Mouse (Mus musculus) stomach, postnatal 0 days (tissue): Measurements from ENCODE around the gene Cyp51. TPM values are rescaled to one million over a fixed set of nuclear protein-coding genes. Genes with fewer than 3 reads are reported as not detected.
"Not testable (repeated sequence)": the region's sequence is repeated elsewhere in the genome, so short reads cannot be mapped to it uniquely, and the experiment has no call there.

Source experiments
- ATAC-seq: fragments of 200-750 bp; cut with Nextera tagmentation; 2 replicates; pipeline ENCODE4 v1.8.0; 2017; ENCODE audit not compliant: low FRiP score, low TSS enrichment
- DNase-seq: peaks from one replicate; pipeline ENCODE4 v3.0.0-alpha.2; 2016; ENCODE audit warnings: low spot score
- H3K27ac ChIP-seq: fragments of 300-500 bp; sonication (generic); replicated peaks from 2 replicates; pipeline ENCODE4 v1.5.1; 2014; ENCODE audit warnings: mild to moderate bottlenecking, control low read depth
- H3K27me3 ChIP-seq: fragments of 300-500 bp; sonication (generic); 2 replicates; pipeline ENCODE4 v1.6.1; 2014; ENCODE audit warnings: low read length; ENCODE audit not compliant: control insufficient read depth, insufficient read depth
- H3K36me3 ChIP-seq: fragments of 300-500 bp; sonication (generic); 2 replicates; pipeline ENCODE4 v1.6.1; 2014; ENCODE audit warnings: low read length, mixed read lengths; ENCODE audit not compliant: control insufficient read depth, insufficient read depth
- H3K4me1 ChIP-seq: fragments of 300-500 bp; sonication (generic); replicated peaks from 2 replicates; pipeline ENCODE4 v1.6.1; 2014; ENCODE audit warnings: antibody characterized with exemption; ENCODE audit not compliant: control insufficient read depth, insufficient read depth
- H3K4me2 ChIP-seq: fragments of 300-500 bp; sonication (generic); replicated peaks from 2 replicates; pipeline ENCODE4 v1.6.1; 2014; ENCODE audit warnings: low read depth, mild to moderate bottlenecking, control low read depth, moderate library complexity
- H3K4me3 ChIP-seq: fragments of 300-500 bp; sonication (generic); 2 replicates; pipeline ENCODE4 v1.5.1; 2014; ENCODE audit warnings: low read depth, low read length, control low read depth
- H3K9ac ChIP-seq: fragments of 300-500 bp; sonication (generic); 2 replicates; pipeline ENCODE4 v1.6.1; 2014; ENCODE audit warnings: mild to moderate bottlenecking, low read length, control low read depth, mixed read lengths
- H3K9me3 ChIP-seq: fragments of 300-500 bp; sonication (generic); 2 replicates; pipeline ENCODE4 v1.6.1; 2016; ENCODE audit warnings: low read length; ENCODE audit not compliant: control insufficient read depth
- CTCF ChIP-seq: IDR thresholded peaks from 2 replicates; pipeline ENCODE4 v1.5.1; 2016; ENCODE audit warnings: antibody characterized with exemption, low read depth, mild to moderate bottlenecking, moderate library complexity
- EP300 ChIP-seq: optimal IDR thresholded peaks from 2 replicates; pipeline ENCODE3; 2016; ENCODE audit warnings: antibody characterized with exemption
- WGBS: fragments of 180-500 bp; shearing (Covaris S2); extraction: QIAGEN DNeasy Blood & Tissue Kit; methylation state at CpG from one replicate; pipeline ENCODE4 v1.1.7; 2014; 5-methylcytosine and 5-hydroxymethylcytosine counted together
- polyA plus RNA-seq: library from polyadenylated mRNA; unstranded; fragments of >200 nt; fragmentation: Nextera tagmentation; extraction: Ambion mirVana; gene quantifications from 2 replicates; pipeline ENCODE4 v1.2.1, GENCODE M21; 2015

Gene Cyp51
- 61.1 and 65.8 TPM in 2 replicates for polyA plus RNA-seq

GRCm38 (mm10) chr5:4104341-4105040 is at the start of gene Cyp51:
Cyp51 (minus strand) TSS chr5:4104746.
- DNase-seq (peak; percentile 93), ATAC-seq (peak; percentile 99)
- peak within 1 kb of the TSS; percentile 93 for H3K27ac ChIP-seq
- peak within 1 kb of the TSS; percentile 96 for H3K4me3 ChIP-seq
- WGBS = under 1% methylated on average over 58 of the region's 59 CpGs
- no peaks in the 10 kb centered on the region; the same call in 1 of the 2 replicates for H3K4me1 ChIP-seq
- peaks cover 7% of the 10 kb centered on the region for H3K36me3 ChIP-seq
- peak within 1 kb of the TSS; percentile 94 for H3K4me2 ChIP-seq
- H3K9ac ChIP-seq = peak within 1 kb of the TSS; percentile 79
- H3K27me3 ChIP-seq = no peaks in the 10 kb centered on the region
- no peaks in the 10 kb centered on the region for H3K9me3 ChIP-seq
- TF ChIP-seq CTCF (peak; percentile 8; the same call in 1 of the 2 replicates), EP300 (no peak)

- no peak overlapping the region for H3K4me3 ChIP-seq
- H3K27me3 ChIP-seq = no peaks in the 10 kb centered on the region
- H3K9ac ChIP-seq = no peak overlapping the region
- no peak overlapping the region for H3K27ac ChIP-seq
- no peak for ATAC-seq
- 89% methylated on average over 5 of the region's 5 CpGs for WGBS
- H3K9me3 ChIP-seq = no peaks in the 10 kb centered on the region
- H3K4me2 ChIP-seq = no peak overlapping the region
- TF ChIP-seq EP300 = no peak
- TF ChIP-seq CTCF = no peak
- no peaks in the 10 kb centered on the region for H3K36me3 ChIP-seq
- no peak for DNase-seq
- no peaks in the 10 kb centered on the region for H3K4me1 ChIP-seq
These were observed 8.1 kb upstream of the Cyp51 start for GRCm38 (mm10) chr5:4112570-4113098.

GRCm38 (mm10) chr5:4107056-4107455 is 2.5 kb upstream of the Cyp51 start:
- not testable (repeated sequence) for H3K36me3 ChIP-seq, H3K4me2 ChIP-seq, H3K9me3 ChIP-seq, H3K4me3 ChIP-seq, H3K4me1 ChIP-seq, DNase-seq, H3K9ac ChIP-seq, ATAC-seq, H3K27ac ChIP-seq, H3K27me3 ChIP-seq
- WGBS = 72% methylated on average over 7 of the region's 7 CpGs

GRCm38 (mm10) chr5:4105651-4106186 is 1.2 kb upstream of the Cyp51 start:
- no peak for TF ChIP-seq EP300
- ATAC-seq = no peak
- no peak overlapping the region for H3K4me3 ChIP-seq
- H3K9me3 ChIP-seq = no peaks in the 10 kb centered on the region
- no peaks in the 10 kb centered on the region for H3K36me3 ChIP-seq
- H3K4me1 ChIP-seq = no peaks in the 10 kb centered on the region; the same call in 1 of the 2 replicates
- no peak overlapping the region for H3K9ac ChIP-seq
- H3K4me2 ChIP-seq = no peak overlapping the region
- no peaks in the 10 kb centered on the region for H3K27me3 ChIP-seq
- no peak overlapping the region for H3K27ac ChIP-seq
- no peak for DNase-seq
- WGBS = 84% methylated on average over 2 of the region's 2 CpGs

- no peaks in the 10 kb centered on the region; the same call in 1 of the 2 replicates for H3K4me1 ChIP-seq
- WGBS = 1% methylated on average over 41 of the region's 41 CpGs
These were observed 763 bp downstream of the Cyp51 start for GRCm38 (mm10) chr5:4103626-4104340.

More at GRCm38 (mm10) chr5:4103626-4104340, 763 bp downstream of the Cyp51 start:
- no peaks in the 10 kb centered on the region for H3K27me3 ChIP-seq
- H3K9ac ChIP-seq = peak overlapping the region; percentile 79
- DNase-seq (no peak), ATAC-seq (peak; percentile 43; the same call in 1 of the 2 replicates)
- H3K27ac ChIP-seq = peak overlapping the region; percentile 93
- TF ChIP-seq CTCF (no peak), EP300 (no peak)
- H3K36me3 ChIP-seq = peaks cover 9% of the 10 kb centered on the region
- peak overlapping the region; percentile 94 for H3K4me2 ChIP-seq
- peak overlapping the region; percentile 96 for H3K4me3 ChIP-seq
- H3K9me3 ChIP-seq = no peaks in the 10 kb centered on the region
